Mouse (Mus musculus) G1E (cell line): ENCODE measurements around the gene Ash1l.

ENCODE experiments used
- CTCF ChIP-seq: IDR thresholded peaks from 2 replicates; pipeline ENCODE4 v1.5.1; 2012; ENCODE audit warnings: low read depth, low read length, inconsistent platforms, mixed read lengths
- GATA1 ChIP-seq: IDR thresholded peaks from 2 replicates; pipeline ENCODE4 v1.6.1; 2012; ENCODE audit warnings: borderline replicate concordance, low read length, inconsistent platforms, mixed read lengths
- POLR2AphosphoS5 ChIP-seq: IDR thresholded peaks from 2 replicates; pipeline ENCODE4 v1.6.1; 2012; ENCODE audit warnings: low read depth, low read length, inconsistent platforms; ENCODE audit not compliant: insufficient replicate concordance
- TAL1 ChIP-seq: conservative IDR thresholded peaks from 2 replicates; pipeline ENCODE4 v1.6.1; 2012; ENCODE audit warnings: low read depth, low read length, inconsistent platforms, mixed read lengths

DNA sequence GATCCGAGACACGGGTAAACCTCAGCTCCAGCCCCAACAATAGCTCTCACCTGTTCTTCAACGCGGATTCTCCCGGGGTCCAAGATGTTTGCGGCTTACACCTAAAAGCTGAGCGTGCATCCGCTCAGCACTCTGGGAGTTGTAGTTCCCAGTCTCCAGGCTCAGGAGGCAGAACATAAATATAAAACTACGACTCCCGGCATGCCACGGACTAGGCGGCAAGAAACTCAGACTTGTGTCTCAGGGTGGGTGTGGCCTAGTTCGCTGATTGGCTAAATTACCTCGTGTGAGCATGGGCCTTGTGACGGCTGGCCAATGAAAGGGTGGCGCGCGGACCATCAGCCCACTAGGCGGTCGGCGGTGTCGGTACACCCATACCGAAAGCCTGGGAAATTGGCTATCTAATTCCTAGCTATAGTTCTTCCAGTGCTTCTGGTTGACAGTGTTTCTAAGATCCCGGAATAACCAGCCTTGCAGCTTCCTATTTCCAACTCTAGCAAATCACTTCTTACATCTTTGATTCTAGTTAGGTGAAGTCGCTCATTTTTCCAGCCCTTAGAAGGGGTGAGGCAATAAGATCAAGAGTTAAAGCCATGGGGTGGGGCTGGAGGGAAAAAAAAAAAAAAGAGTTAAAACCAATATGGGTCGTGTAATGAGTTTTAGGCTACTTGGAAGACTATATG, 151.5 kb downstream of the Ash1l start, which contains the start of gene Fdps:
- TF ChIP-seq CTCF (no peak), GATA1 (no peak), POLR2AphosphoS5 (no peak), TAL1 (no peak)
